Mouse (Mus musculus): Measurements from ENCODE around the gene Rragc.
"Not testable (repeated sequence)": the region's sequence is repeated elsewhere in the genome, so short reads cannot be mapped to it uniquely, and the experiment has no call there.

The Rragc gene

DNA sequence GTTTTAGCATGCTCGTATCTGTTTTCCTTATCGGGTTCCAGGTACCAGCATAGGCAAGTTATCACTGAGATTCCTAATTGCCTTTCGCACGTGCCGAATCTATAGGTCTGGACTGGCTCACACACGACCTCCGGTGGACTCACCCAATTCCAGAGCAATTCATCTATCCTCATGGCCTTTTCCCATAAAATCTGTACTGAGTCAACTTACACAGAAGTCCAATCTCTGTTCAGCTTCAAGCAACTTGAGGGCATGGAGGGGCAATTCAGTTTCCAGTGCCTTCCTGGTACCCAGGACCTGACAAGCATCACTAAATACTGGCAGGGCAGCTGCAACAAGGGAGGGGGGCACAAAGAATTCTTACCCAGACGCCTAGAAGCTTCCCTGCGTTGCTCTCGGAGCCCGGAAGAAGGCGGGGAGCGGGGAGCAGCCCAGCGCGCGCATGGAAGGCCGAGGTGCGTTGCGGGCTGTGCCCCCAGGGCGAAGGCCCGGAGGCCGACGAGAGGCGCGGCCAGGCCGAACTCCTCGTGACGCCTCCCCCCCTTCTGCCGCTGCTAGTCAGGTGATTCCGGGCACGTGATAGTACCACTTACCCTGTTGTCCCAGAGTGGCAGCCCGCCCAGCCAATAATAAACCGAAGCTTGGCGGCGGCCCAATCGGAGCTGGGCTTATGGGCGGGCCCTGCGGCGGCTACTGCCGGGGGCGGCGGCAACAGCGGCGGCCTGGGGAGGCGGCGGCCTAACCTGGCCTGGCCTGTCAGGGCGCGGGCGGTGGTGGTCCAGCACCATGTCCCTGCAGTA is at the start of gene Rragc:
Gene Rragc, plus strand, starts transcription at position 699 of the 800 bp plus-strand sequence.
- DNase-seq (ENCODE audit: low spot score) = peak; percentile 99

- DNase-seq (ENCODE audit: low spot score) = no peak
These were observed 23.5 kb upstream of the Rragc start for GRCm38 (mm10) chr4:123893726-123894125.

- DNase-seq (ENCODE audit: low spot score) = no peak
These were observed 23.0 kb upstream of the Rragc start for GRCm38 (mm10) chr4:123894295-123894694.

DNA sequence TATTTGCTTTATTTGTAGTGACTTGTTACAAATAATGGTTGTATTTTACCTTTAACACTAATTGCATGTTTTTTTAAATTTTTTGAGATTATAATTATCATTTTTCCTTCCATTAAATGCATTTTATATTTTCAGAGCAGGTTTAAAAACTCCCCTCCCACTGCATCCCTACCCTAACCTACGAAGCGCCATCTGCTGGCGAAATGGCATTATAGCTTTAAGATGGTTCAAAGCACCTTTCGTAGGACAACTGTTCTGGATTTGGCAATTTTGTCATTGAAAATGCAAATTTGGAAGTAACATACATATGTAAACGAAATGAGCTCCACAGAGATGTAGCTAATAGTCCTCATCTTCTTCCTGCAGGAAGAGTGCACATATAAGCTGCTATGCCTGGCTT is 18.6 kb upstream of the Rragc start:
- peak; percentile 81 for DNase-seq (ENCODE audit: low spot score)

GRCm38 (mm10) chr4:123903432-123903831 is 13.8 kb upstream of the Rragc start:
- no peak for DNase-seq (ENCODE audit: low spot score)

DNA sequence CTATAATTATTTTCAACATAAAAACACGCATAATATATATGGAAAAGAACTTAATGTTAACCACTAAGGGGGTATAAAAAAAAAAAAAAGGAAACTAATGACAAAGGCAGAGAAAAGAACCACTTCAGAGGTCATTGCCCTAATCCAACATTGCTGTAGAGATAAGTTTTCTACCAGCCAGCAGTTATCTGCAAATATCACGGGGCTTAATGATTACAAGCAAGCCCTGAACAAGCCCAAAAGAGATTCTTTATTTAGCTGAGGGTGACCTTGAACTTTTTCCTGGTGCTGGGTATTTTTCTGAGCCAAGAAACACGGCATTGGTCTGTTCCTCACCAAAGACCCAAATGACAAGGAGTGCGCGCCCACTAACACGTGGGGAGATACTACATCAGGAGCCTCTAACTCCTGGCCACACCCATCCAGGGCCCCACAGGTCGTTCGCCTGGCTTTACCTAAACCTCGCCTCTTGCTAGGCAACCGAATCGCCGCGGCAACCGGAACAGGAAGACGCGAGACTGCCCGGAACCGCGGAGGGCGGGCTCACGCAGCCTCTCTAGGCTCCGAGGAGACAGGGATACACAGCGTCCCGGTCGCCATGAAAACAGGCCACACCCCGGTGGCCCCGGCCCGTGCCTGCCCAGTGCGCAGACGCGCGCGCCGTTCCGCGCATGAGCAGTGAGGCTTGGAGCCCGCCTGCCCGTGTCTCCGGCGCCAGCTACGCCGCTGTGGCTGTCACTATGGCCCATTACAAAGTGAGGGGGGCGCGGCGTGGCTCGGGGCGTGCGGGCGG is 12.7 kb upstream of the Rragc start, which contains the start of gene Mycbp:
Gene Mycbp, plus strand, starts transcription at position 500 of the 793 bp plus-strand sequence.
- peak; percentile 99 for DNase-seq (ENCODE audit: low spot score)

GRCm38 (mm10) chr4:123905126-123905668 is 12.0 kb upstream of the Rragc start:
- DNase-seq (ENCODE audit: low spot score) = peak; percentile 50

DNA sequence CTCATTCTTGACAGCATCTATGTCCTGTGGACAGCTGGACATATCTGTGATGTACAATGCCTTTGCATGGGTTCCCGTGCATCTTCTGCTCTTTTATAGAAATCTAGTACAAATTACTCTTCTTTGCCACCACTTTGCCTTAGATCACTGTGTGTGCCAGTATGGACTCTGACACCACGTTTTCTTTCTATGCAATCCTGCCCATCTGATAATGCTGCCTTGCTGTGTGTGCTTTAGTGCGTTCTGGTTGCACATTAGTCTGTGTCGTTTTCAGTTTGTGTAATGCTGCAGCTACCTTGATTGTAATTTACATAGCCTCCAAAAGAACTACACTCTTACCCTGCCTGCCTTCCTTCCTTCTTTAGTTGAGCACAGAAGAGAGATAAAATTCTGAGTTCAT is 5.7 kb upstream of the Rragc start:
- DNase-seq (ENCODE audit: low spot score) = no peak

DNA sequence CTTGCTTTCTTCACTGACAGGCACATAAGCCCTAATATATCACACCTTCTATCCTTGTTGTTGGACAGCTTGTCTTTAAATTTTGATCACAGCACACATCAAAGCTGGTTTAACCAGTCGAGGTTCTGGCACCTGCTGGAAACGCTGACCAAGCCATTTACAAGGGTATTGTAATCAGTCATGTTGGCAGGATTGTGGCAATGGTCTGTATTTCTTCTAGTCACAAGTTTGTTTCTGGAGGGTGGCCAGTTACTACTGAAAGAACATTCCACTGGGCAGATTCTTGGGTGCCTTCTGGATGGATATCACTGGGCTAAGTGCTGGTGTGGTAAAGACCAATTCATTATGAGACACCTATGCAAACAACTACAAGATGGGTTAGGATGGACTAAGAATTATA is 4.8 kb upstream of the Rragc start:
- no peak for DNase-seq (ENCODE audit: low spot score)

GRCm38 (mm10) chr4:123917548-123918140 is 398 bp downstream of the Rragc start, which contains the start of gene 4930535I16Rik:
Gene 4930535I16Rik, minus strand, starts transcription at chr4:123918022.
- peak; percentile 55 for DNase-seq (ENCODE audit: low spot score)

GRCm38 (mm10) chr4:123918851-123919250 is 1.6 kb downstream of the Rragc start:
- no peak for DNase-seq (ENCODE audit: low spot score)

DNA sequence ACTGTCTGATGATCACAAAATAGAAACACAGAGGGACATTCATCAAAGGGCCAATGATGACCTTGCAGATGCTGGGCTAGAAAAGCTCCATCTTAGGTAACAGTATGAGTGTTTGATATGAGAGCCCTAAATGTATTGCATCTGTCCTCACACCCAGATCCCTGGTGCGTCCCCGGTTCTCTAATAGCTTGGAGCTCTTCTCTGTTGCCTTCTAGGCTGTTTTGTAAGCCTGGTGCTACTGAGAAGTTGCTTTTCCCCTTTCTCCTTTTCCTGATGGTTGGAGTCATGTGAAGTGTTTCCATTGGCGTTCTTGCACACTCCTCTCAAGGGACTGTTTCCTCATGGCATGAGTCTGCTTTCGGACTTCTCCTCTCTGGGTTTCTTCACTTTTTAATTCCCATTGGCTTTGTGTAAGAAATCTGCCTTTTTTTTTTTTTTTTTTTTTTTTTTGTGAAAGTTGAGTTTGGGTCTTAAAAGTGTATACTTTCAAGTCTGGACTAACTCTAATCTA is 3.9 kb downstream of the Rragc start:
- DNase-seq (ENCODE audit: low spot score) = no peak

DNA sequence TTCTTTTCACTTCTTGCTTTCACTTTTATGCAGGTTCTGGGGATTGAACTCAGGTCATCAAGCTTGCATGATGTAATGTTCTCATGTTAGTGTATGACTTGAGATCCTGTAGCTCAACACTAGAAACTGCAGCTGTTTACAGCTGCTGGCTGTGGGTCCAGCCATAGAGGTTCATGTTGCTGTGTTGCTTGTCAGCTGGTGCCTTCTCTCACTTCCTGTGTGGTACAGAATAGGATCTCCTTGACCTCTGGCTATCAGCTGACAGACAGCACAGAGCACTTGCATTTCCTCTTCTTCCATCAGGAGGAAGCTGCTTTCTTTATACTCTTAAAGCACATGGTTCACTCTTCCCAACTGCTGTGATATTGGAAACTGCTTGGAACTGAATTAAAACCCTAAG is 10.7 kb downstream of the Rragc start:
- no peak for DNase-seq (ENCODE audit: low spot score)

DNA sequence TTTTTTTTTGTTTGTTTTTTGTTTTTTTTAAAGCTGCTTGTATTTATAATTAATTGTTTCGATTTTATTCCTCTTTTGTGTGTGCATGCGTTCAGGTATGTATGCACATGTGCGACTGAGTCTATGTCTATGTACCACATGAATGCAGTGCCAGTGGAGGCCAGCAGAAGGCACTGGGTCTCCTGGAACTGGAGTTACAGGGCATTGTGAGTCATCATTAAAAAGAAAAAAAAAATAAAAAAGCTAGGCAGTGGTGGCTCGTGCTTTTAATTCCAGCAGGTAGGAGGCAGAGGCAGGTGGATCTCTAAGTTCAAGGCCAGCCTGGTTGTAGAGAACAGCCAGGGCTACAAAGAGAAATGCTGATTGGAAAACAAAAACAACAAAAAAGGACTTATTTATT is 12.7 kb downstream of the Rragc start:
- DNase-seq (ENCODE audit: low spot score) = no peak

DNA sequence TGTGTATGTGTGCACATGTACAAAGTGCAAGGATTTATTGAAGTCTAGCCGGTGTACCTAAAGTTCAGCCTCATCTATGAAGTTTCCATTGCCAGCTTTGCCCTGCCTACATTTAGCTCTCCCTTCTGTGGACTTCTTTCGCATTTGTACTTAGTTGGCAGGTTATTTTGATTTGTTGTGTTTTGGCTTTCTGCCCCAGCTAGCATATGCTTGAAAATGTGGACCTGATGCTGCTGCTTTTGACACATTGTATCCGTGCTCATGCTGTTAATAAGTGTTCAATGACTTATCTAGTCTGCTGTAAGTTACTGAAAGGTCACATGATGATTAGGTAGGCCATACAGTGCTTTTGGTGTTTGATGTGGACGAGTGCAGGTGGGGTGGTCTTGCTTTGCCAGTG is 17.1 kb downstream of the Rragc start:
- DNase-seq (ENCODE audit: low spot score) = no peak

GRCm38 (mm10) chr4:123936059-123936458 is 18.8 kb downstream of the Rragc start:
- no peak for DNase-seq (ENCODE audit: low spot score)

GRCm38 (mm10) chr4:123939838-123940237 is 22.6 kb downstream of the Rragc start:
- peak; percentile 90 for DNase-seq (ENCODE audit: low spot score)

DNA sequence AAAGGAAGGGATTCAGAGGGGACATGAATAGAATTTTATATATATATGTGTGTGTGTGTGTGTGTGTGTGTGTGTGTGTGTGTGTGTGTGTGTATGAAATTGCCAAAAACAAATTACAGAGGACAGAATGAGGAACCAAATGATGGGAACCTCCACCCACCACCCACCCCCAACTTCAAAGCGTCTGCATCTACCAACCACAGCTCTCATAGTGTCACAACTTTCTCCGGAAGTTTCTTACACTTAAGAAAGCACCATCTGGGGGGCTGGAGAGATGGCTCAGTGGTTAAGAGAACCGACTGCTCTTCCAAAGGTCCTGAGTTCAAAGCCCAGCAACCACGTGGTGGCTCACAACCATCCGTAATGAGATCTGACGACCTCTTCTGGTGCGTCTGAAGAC is 23.6 kb downstream of the Rragc start:
- not testable (repeated sequence) for DNase-seq (ENCODE audit: low spot score)

DNA sequence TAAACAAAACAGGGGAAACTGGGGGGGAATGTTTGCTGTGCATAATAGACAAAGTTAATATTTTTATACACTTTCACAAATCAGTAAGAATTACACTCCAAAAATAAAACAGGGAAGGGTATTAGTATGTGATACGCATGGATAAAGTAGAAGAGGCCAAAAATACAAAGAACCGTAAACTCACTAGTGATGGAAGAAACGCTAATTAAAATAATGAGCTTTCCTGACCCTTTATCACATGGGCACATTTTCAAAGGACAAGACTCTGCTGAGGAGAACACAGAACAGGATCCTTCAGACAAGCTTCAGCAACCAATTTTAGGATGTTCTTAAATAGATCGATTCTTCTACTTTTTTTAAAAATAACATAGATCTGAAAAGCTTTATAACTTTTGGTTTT is 29.5 kb downstream of the Rragc start:
- DNase-seq (ENCODE audit: low spot score) = no peak

DNA sequence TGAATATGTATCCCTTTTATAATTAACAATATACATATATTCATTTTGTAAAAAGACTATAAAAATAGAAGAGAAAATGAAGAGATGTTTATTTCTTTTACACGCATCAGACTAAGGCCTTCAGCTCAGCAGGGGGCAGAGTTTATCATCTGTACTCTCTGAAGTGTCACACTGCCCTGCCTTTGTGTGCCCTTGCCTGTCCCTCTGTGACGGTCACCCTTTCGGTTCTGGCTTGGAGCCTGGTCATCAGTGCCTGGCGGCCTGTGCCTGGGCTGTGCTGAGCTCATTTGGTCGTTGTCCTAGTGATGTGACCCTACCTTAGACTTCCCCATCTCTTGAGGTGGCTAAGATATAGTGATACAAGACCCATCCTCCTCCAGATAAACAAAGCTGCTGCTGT is 29.9 kb downstream of the Rragc start:
- DNase-seq (ENCODE audit: low spot score) = peak; percentile 14

DNA sequence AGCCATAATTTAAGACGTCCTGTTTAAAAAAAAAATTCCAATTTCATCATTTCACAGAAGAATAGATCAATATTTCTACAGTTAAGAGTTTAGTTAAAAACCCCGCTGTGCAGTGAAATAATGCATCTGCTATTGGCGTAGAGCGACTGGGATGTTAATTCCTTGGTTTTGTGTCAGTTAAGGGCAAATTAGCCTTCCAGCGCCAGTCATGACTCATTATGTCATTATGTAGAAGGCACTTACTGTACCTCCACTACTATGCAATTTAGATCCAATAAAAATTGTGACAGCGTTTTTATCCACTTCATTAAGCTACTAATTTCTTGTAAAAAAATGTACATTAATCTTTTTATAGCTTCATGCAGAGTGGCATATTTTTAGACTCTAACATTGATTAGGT is 31.7 kb downstream of the Rragc start:
- DNase-seq (ENCODE audit: low spot score) = no peak

GRCm38 (mm10) chr4:123949649-123950048 is 32.4 kb downstream of the Rragc start:
- no peak for DNase-seq (ENCODE audit: low spot score)
